Mouse (Mus musculus): ENCODE results near the gene Dtd1.

Gene Dtd1

GRCm38 (mm10) chr2:144771841-144772240 lies 172.1 kb downstream of the Dtd1 start:
- DNase-seq = no peak

GRCm38 (mm10) chr2:144774636-144775160 lies 175.0 kb downstream of the Dtd1 start:
- no peak for DNase-seq

DNA sequence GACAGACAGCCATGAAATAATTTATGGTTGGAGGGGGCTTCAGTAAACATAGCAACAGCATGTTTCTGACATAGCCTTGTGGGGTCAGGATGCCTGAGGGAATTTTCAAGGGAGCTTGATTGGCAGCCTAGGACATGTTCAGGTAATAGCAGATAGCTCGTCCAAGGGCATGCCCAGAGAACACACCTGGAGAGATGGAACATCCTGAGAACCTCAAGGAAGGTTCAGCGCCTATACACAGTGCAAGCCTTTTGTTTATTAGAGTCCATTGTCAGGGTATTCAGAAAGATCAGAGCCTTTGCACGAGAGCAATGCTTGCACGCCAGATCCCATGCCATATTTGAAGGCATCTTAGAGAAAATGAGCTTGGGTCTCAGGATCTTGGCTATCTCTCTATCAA lies 175.9 kb downstream of the Dtd1 start:
- DNase-seq = no peak

DNA sequence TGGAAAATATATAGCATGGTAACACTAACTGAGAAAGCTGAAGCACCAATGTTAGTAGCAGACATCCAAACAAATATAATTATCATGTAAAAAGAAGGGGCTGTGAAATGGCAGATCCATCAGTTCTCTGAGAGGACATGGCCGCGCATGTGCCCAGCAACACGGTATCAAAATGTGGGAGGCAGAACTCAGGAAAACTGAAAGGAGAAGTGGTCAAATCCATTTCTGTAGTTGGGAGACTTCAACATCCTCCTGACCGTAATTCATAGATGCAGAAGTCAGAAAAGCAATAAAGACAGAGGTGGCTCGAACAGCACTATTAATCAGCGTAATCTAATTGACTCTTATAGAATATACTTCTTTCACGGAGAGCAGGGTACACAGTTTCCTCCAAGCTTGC lies 179.6 kb downstream of the Dtd1 start:
- DNase-seq = no peak

DNA sequence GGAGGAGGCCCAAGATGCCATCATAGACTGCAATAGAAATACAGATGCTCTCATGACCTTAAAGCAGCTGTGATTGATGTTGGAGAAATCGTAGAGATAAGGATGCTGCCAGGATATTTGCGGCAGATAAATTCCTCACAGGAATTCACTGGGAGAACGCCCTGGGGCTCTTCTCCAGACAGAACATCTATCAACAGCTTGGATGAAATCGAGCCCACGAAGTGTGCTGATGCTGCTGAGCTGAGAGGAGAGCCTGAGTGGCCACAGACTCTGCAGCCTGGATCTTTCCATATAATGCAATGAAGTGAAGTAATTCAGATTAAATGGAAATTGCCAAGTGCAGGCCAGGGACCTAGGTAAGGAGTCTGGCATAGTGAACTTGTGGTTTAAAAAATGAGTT lies 181.0 kb downstream of the Dtd1 start:
- no peak for DNase-seq

GRCm38 (mm10) chr2:144781871-144782270 lies 182.2 kb downstream of the Dtd1 start:
- DNase-seq = no peak

- no peak for DNase-seq
These were observed 182.8 kb downstream of the Dtd1 start for GRCm38 (mm10) chr2:144782481-144782880.

DNA sequence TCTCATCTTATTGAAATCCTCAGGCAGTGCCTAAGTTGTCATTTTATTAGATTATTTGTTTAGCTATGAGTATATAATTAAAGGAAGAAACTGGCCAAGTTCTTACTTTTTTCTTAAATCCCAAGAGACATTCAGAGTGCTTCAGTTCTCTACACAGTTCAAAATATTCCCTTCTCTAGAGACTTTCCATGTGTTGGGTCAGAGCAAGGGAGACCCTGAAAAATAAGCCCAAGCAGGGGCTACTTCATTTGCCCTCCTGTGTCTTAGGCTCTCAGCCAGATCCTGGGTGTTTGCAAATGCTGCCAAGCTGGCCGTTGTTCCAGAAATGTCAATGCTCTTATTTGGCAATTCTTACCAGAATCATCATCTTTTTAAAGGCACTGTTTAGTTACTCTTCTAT lies 183.5 kb downstream of the Dtd1 start:
- no peak for DNase-seq

DNA sequence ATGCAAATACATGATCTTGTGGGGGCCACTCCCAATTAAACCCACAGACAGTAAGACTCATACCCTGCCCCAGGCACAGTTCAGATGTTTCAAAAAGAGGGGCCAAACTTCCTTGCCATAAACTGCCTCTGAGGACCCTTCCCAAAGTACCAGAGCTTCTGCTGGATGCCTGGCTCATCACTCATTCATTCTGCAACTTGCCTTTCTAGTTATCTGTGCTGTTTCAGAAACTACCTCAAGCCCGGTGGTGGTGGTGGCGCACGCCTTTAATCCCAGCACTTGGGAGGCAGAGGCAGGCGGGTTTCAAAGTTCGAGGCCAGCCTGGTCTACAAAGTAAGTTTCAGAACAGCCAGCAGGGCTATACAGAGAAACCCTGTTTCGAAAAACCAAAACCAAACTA lies 184.1 kb downstream of the Dtd1 start:
- DNase-seq = no peak

DNA sequence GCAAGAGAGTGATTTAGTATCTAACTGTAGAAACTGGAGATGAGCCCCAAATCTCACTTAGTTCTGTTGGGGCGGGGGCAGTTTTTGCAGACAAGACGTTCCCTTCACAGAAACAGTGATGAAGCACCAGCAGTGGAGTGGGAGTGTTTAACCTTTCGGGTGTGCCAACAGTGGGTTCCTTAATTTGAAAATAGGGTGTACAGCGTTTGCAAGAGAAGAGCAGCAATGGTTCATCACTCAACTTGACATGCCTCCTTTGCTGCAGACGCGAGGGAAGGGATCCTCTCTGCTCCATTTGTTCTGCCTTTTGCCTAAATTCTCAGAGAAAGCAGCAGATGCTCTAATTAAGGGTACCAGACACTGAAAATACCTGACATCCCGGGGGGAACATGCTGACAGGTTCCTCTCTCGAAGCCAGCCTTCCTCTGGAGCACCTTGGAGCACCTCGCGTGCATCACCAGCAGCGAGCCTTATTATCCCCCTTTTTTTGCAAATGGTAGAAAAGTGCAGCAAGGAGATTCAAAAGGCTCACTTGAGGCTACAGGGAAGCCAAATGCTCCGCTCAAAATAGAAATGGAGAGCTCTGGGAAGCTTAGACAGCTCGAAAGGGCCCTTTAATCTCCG lies 192.1 kb downstream of the Dtd1 start:
- DNase-seq = no peak

DNA sequence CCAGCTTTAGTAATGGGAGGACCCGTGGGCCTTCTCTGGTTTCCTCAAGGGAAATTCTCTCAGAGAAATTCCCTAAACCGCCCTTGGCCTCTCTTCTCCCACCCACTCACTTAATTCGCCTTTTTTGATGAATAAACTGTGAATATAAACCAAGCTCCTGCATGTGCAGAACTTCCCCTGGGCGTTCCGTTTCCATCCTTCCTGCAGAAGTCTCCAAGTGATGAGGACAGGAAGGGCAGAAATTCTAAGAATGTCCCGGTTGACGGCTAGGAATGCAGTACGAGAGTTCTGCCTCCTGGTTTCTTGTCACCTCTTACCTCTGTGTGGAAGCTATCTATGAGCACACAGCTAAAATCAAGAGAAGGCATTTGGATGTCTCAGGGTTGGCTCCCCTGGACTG lies 197.8 kb downstream of the Dtd1 start:
- no peak for DNase-seq

- no peak for DNase-seq
These were observed 208.4 kb downstream of the Dtd1 start for GRCm38 (mm10) chr2:144807766-144808754.

All from thymus, postnatal 4 days (tissue).